Mouse (Mus musculus) cortical plate, adult 2 months (tissue): ENCODE measurements at regions not wholly inside any gene's neighbourhood (a gene's known extent, or its start where the extent isn't known, plus 50 kb on each side); places are given as distances from the start of the nearest gene placed in this dataset.

Experiments used
- CTCF ChIP-seq: fragments of 200-500 bp; IDR thresholded peaks from 2 replicates; pipeline ENCODE4 v1.5.1; 2011; ENCODE audit warnings: mild to moderate bottlenecking, control low read depth, low read length; ENCODE audit not compliant: insufficient read depth; ENCODE audit errors: extremely low read depth
- POLR2A ChIP-seq: fragments of 200-500 bp; IDR thresholded peaks from 2 replicates; pipeline ENCODE4 v1.6.1; 2011; ENCODE audit warnings: mild to moderate bottlenecking, low read length, control low read depth; ENCODE audit not compliant: insufficient read depth; ENCODE audit errors: extremely low read depth

- TF ChIP-seq CTCF (no peak), POLR2A (no peak)
These were observed 156.2 kb upstream of the Kcnab2 start for GRCm38 (mm10) chr4:152633896-152634295.
